Mouse (Mus musculus) kidney, postnatal 10 days (tissue): ENCODE measurements around the gene Plod2.

ENCODE experiments used
- DNase-seq: peaks from one replicate; pipeline ENCODE4 v3.0.0; 2021; ENCODE audit warnings: mixed read lengths

Plod2 gene

DNA sequence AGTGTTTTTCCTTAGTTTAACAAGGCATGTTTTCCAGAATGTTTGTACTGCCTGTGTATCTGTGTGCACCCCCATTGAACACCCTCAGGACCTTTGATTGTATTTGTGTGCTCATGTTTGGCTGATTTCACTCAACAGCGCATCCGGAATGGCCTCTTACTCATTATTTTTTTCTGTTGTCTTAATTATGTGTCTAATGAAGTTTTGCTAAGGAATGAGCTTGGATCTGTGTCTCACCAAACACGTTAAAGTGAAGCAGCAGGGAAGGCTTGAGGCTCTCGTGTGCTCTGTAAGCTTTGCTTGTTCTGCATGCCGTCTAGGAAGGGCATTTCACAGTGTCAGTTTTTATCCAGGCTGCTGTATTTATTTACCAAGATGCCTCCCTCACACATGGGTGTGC, 59.5 kb downstream of the Plod2 start:
- DNase-seq = no peak

DNA sequence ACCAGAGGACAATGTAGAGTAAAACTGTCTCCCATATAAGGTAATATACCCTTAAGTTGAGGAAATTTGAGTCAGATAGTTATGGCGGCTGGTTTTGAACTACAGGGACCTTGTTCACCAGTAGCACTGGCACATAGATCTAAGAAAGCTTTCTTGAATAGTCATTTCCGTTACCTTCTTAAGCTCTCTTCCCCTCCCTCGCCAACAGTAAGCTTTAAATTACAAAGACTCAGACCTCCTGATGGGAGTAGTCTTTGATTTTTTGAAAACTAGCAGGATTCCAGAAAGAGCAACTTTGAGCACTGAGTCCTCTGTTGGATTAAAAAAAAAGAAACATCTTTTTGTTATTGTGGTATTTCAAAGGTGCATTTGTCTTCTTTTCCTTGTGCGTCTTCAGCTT, 61.5 kb downstream of the Plod2 start:
- no peak for DNase-seq

DNA sequence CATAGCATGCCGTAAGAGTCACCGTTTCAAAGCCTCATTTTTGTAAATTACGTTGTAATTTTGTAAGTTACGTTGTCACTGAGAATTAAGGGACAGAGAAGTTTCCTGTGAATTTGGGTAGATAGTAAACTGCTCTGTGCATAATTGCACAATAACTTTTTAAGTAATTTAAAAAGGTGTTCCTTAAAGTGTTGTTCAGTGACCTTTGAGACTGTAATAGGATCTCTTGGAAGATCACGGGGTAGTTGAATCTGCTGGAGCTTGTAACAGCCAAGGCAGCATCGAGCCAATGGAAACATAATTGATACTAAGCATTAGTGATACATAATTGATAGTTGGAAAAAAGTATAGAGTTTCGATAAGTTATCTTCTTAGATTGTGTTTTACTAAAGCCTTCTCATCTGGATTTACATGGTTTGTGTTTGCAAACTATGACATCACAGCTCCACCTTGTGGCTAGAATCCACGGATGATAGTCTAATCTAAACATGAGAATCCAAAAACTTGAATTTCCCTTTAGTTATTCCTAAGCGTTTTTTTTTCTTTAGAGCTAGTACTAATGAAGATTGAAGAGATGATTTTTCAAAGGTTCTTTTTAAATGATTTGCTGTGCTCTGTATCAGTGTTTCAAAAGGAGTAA, 68.7 kb downstream of the Plod2 start:
- DNase-seq = peak; percentile 83

DNA sequence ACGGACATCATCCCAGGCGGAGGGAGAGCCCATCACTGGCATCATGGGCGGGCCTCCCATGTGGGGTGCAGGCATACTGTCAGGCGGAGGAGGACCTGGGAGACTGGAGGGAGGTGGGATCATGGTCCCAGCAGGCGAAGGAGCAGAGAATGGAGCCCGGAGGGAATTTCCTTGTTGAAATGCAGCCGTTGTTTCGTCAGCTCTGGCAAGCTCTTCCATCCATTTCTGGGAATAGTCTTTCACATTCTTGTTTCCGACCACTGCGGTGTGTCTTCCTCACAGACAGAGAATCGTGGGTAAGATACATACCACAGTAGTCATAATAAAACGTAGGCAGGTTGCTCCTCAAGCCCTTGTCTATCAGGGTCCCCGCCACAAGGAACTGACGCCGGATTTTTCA, 70.6 kb downstream of the Plod2 start:
- DNase-seq = no peak

DNA sequence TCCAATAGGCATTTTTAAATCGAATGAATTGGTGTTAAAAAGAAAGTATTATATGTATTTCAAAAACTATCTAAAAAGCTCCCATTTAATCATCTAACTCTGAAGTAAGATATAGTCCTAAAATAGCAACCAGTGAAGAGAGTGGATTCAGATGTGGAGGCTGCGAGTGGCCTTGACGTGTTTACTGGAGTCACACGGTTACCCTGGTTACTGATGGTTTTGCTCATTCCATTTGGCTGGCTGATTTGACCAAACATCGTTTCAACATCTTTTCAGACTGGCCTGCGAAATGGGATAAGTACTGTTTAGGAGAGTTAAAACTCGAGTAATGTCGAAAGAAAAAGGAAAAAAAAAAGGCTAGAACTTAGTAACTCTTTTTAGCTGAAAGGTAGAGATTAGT, 71.2 kb downstream of the Plod2 start:
- no peak for DNase-seq

DNA sequence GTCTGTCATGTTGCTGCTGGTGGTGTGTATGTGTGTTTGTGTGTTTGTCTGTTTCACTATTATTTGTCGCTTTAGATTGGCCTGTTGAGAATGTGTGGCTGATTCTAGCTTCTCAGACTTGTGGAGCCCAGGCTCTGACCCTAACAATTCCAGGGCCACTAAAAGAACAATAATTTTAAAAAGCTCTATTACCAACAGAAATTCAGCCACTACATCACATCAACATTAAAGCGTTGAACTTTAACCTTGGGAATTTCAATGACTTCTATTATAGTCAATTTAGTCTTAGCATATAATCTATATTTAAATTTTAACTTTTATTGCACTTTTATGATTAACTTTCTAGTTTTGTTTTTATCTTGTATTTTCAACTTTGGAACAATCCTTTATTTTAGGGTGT, 74.4 kb downstream of the Plod2 start:
- no peak for DNase-seq

DNA sequence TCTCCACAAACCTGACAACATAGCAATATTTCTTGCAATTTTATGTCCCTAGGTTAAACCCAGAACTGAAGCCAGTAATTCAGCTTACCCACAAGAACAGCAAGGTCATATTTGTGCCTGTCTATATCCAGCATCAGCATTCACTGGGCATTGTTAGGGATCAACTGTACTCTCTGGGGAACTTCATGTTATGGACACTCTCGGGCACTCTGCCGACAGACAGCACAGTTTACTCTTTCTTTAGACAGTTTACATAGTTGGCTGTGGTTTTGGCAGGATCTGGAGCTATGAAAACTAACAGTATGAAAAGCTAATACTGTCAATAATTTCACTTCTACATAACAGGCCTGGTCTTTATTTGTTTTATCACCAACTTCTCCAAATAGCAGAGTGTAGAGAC, 75.4 kb downstream of the Plod2 start:
- no peak for DNase-seq

DNA sequence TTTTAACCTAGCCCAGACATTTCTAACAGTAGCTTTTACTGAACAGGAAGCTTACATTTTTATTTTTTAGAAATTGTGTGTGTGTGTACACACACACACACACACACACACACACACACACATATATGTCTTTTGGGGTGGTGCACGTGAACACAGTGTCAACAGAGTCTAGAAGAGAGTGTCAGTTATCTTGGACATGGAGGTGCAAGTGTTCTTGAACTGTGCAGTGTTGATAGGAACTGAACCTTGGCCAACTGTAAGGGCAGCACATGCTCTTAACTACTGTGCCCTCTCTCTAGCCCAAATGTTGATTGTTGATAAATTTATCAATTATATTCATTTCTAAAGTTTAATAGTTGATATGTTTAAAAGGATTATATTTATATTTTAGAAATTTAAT, 78.1 kb downstream of the Plod2 start:
- no peak for DNase-seq

DNA sequence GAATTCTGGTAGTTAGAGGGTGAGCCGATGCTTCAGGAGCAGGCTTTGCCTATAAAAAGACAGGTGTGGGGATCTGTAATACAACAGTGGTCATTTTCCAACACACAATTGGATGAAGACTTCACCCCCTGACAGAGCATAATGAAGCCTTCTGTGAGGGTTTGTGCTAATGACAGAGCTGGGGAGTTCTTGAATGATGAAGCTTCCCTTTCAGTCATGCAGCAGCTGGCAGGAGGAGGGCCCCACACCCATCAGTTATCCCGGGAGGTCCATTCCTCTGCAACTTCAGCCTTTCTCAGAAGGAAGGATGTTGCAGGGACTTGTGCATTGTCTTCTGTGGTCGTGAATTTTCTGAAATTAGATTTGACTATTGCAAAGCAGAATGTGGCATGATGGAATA, 79.2 kb downstream of the Plod2 start:
- DNase-seq = no peak

DNA sequence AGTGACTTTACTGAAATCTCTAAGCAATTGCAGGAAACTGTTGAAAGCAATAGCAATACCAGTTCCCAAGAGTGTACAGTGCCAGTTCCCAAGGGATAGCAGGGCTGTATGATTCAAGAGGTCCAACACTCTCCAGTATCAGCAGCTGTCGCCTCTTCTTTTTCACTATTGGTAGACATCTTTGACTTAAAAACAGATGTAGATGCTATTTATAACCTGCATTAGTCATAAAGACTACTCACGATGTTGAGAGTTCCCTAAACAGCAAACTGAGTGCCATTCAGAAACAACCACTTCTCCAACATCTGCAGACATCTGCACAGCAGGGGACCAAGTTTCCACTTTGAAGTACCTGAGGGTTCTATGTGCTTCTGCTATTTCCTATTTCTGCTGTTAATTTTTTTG, 79.9 kb downstream of the Plod2 start:
- no peak for DNase-seq

DNA sequence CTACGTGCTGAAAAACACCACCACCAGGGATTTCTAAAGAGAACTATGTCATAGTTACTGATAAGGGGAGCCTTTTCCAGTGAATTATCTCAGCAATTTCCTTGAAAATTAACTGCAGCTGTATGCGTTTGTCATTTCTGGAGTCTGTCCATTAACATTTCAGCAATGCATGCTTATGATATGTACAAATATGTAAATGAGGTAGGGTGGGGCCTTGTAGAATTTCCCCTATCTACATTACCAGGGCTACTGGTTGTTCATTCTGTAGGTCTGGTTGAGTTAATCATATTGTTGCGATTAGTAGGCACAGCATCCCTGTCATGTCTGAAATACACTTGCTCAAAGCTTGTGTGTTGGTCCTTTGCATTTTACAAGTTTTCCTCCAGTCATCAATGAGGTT, 92.8 kb downstream of the Plod2 start:
- no peak for DNase-seq

DNA sequence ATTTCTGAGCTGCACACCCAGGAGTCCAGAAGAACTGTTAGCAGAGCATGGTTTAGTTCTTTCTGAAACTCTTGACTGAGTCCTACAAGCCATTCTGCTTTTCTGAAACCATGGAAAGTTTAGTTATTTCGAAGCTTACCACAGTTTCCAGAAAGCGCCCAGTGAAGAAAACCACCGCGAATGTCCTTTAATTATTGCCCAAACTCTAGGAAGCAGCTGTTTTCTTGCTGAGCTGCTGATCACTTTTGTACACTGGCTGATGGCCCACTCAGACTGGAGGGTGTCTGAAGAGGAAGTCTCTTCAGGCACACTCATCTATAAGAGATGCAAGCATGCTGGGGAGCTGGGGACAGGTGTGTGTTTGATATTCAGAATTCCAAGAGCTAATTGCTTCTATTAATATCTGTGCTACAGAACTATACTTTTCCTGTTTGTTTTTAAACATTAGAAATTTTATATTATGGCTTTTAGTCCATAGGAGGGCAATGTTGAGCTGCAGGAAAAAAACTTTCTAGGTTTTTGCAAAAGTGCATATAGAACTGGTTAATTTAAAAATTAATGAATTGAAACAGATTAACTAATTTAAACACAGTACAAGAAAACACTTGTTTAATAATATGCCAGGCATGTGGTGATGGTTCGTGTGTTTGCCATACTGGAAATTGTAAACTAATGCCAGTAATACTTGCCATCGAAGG, 97.3 kb downstream of the Plod2 start:
- DNase-seq = peak; percentile 22

DNA sequence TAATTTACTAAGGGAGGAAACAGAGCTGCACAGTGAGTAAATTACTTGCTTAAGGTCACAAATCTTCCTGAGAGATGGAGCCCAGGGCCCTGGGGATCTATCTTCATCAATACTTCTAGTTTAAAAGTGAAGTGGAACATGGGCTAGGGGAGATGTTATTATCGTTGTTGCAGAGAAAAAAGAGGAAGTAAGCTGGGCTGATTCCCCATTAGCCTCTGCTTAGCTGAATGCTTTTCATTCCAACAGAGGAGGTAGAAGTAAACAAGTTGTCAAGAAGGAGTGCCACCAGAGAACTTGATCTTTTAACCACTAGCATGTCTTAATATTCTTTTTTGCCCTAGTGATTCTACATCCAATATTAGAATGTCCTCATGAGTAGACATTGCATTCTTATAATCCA, 99.7 kb downstream of the Plod2 start:
- no peak for DNase-seq
